In the genomic region with DNA sequence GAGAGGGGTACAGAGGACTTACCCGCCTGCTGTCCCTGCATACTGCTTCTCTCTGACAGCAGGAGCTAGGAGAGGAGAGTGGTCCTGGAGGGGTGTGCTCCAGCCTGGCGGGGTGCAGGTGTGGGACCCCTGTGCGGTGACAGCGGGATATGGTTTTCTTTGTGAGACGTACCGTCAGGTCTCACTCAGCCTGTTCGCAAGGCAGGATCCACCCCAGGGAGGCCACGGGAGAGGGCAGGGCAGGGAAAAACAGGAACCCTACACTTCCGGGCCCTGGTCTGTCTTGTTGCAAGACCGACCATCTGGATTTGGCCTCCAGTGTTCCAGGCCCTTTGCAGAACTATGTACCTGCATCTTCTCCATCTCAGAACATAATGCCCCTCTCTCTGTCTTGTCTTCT, we compare ENCODE assay signal across 27 mouse cellular contexts. TPM values are rescaled to one million over a fixed set of nuclear protein-coding genes. Genes with fewer than 3 reads are reported as not detected.
DNase-seq lines count a peak whose midpoint lies in the region; ATAC-seq and TF ChIP-seq lines count a peak whose summit lies in the region.
"Had no signal": no experiment of that assay in that cellular context is flagged by ENCODE, and none has a peak within 500 bp of the region (broad histone marks: within the 10 kb centered on the region; RNA-seq: fewer than 3 reads in every experiment).

No protein-coding gene starts in this region.

- no peaks in the 10 kb centered on the region for H3K4me1 ChIP-seq in embryonic facial prominence, embryonic 11.5 days (ENCODE audit: control insufficient read depth, insufficient read depth, low read length)
- peaks cover 55% of the 10 kb centered on the region for H3K4me1 ChIP-seq in embryonic facial prominence, embryonic 10.5 days
- H3K4me1 ChIP-seq in liver, embryonic 15.5 days (replicated peaks) = peaks cover 35% of the 10 kb centered on the region
- peaks cover 28% of the 10 kb centered on the region for H3K4me1 ChIP-seq in liver, embryonic 11.5 days (replicated peaks; ENCODE audit: control insufficient read depth, insufficient read depth, low read length)
- H3K4me1 ChIP-seq in small intestine, adult 2 months (ENCODE audit: control insufficient read depth, insufficient read depth, insufficient read length, low read length) = peaks cover 13% of the 10 kb centered on the region

- H3K27ac ChIP-seq in embryonic facial prominence, embryonic 11.5 days (replicated peaks; ENCODE audit: low read depth, low read length) = no peak overlapping the region
- no peak overlapping the region for H3K27ac ChIP-seq in embryonic facial prominence, embryonic 10.5 days (replicated peaks)
- no peak overlapping the region for H3K27ac ChIP-seq in liver, embryonic 15.5 days (replicated peaks)
- H3K27ac ChIP-seq in liver, embryonic 11.5 days (ENCODE audit: low read depth, low read length) = no peak overlapping the region
- no peak overlapping the region for H3K27ac ChIP-seq in small intestine, adult 2 months (ENCODE audit: insufficient read depth, low read depth, low read length)
- H3K27ac ChIP-seq: embryonic facial prominence, embryonic 12.5 days; forebrain, embryonic 15.5 days; heart, embryonic 15.5 days; hindbrain, embryonic 10.5 days; hindbrain, embryonic 14.5 days had no signal

- no peak for ATAC-seq in embryonic facial prominence, embryonic 11.5 days (replicated peaks; ENCODE audit: insufficient number of reproducible peaks, low FRiP score, low TSS enrichment, low read depth)
- ATAC-seq in liver, embryonic 15.5 days (ENCODE audit: insufficient read depth) = no peak
- no peak for ATAC-seq in liver, embryonic 11.5 days (replicated peaks; ENCODE audit: low FRiP score)
- peak; percentile 61 for ATAC-seq in granulocyte monocyte progenitor cell, adult 5-6 weeks (replicated peaks; ENCODE audit: poor library complexity, severe bottlenecking)
- ATAC-seq: CD4-positive, CD25-positive, alpha-beta regulatory T cell, adult 4 months; forebrain, embryonic 15.5 days had no signal

- no peaks in the 10 kb centered on the region for H3K9me3 ChIP-seq in embryonic facial prominence, embryonic 11.5 days (replicated peaks; ENCODE audit: control insufficient read depth, low read length)
- H3K9me3 ChIP-seq in embryonic facial prominence, embryonic 10.5 days = no peaks in the 10 kb centered on the region
- H3K9me3 ChIP-seq in liver, embryonic 15.5 days (replicated peaks) = no peaks in the 10 kb centered on the region
- H3K9me3 ChIP-seq in liver, embryonic 11.5 days (ENCODE audit: control insufficient read depth, low read length) = no peaks in the 10 kb centered on the region
- H3K9me3 ChIP-seq: embryonic facial prominence, embryonic 12.5 days; forebrain, embryonic 15.5 days; heart, embryonic 15.5 days; hindbrain, embryonic 10.5 days had no signal

- no peak overlapping the region for H3K4me2 ChIP-seq in embryonic facial prominence, embryonic 11.5 days (ENCODE audit: low read depth, low read length)
- H3K4me2 ChIP-seq in liver, embryonic 15.5 days = peak overlapping the region; percentile 13; the same call in 1 of the 2 replicates
- no peak overlapping the region for H3K4me2 ChIP-seq in liver, embryonic 11.5 days
- H3K4me2 ChIP-seq: embryonic facial prominence, embryonic 12.5 days; forebrain, embryonic 15.5 days; heart, embryonic 11.5 days; heart, embryonic 15.5 days; hindbrain, embryonic 14.5 days had no signal

- TF ChIP-seq POLR2A in small intestine, adult 2 months (IDR thresholded peaks at IDR 0.05; ENCODE audit: low read depth, low read length) = no peak

- 0 out of 2 replicates have a peak overlapping the region, but pooled peaks have one; percentile 15 for H3K9ac ChIP-seq in embryonic facial prominence, embryonic 11.5 days (replicated peaks; ENCODE audit: low read length)
- H3K9ac ChIP-seq in liver, embryonic 15.5 days = no peak overlapping the region
- H3K9ac ChIP-seq in liver, embryonic 11.5 days (ENCODE audit: low read depth, low read length) = no peak overlapping the region
- H3K9ac ChIP-seq: embryonic facial prominence, embryonic 12.5 days; forebrain, embryonic 15.5 days; heart, embryonic 15.5 days; hindbrain, embryonic 14.5 days had no signal

- no peaks in the 10 kb centered on the region for H3K36me3 ChIP-seq in embryonic facial prominence, embryonic 11.5 days (replicated peaks; ENCODE audit: control insufficient read depth, insufficient read depth, low read depth, low read length)
- H3K36me3 ChIP-seq in embryonic facial prominence, embryonic 10.5 days (replicated peaks) = no peaks in the 10 kb centered on the region
- H3K36me3 ChIP-seq in liver, embryonic 15.5 days (replicated peaks) = no peaks in the 10 kb centered on the region
- no peaks in the 10 kb centered on the region for H3K36me3 ChIP-seq in liver, embryonic 11.5 days (ENCODE audit: control insufficient read depth, insufficient read depth, low read length)
- peaks cover 22% of the 10 kb centered on the region; the same call in 1 of the 2 replicates for H3K36me3 ChIP-seq in small intestine, adult 2 months (ENCODE audit: control insufficient read depth, insufficient read depth, low read length)
- H3K36me3 ChIP-seq: embryonic facial prominence, embryonic 12.5 days; forebrain, embryonic 15.5 days; heart, embryonic 15.5 days; hindbrain, embryonic 10.5 days had no signal

- no peak for DNase-seq in embryonic facial prominence, embryonic 11.5 days (ENCODE audit: low spot score)
- no peak for DNase-seq in embryonic facial prominence, embryonic 10.5 days (ENCODE audit: low spot score)
- no peak for DNase-seq in liver, embryonic 11.5 days (ENCODE audit: low spot score)
- no peak for DNase-seq in kidney, adult 18-20 months
- DNase-seq: adrenal gland, postnatal 14 days; B cell, adult 2 months; cerebellum, adult 18-20 months; cerebellum, adult 9-11 months; cerebellum, postnatal 36 days; gastrocnemius, postnatal 36 days; heart, adult 18-20 months; heart, postnatal 14 days had no signal

- TF ChIP-seq CTCF in small intestine, adult 2 months (IDR thresholded peaks at IDR 0.05; ENCODE audit: extremely low read depth, insufficient read length, insufficient replicate concordance, low read depth, low read length) = no peak

- H3K27me3 ChIP-seq in embryonic facial prominence, embryonic 11.5 days (ENCODE audit: control insufficient read depth, insufficient read depth, low read length) = no peaks in the 10 kb centered on the region; the same call in 1 of the 2 replicates
- peaks cover 22% of the 10 kb centered on the region for H3K27me3 ChIP-seq in embryonic facial prominence, embryonic 10.5 days (replicated peaks; ENCODE audit: low read depth, poor library complexity, severe bottlenecking)
- no peaks in the 10 kb centered on the region for H3K27me3 ChIP-seq in liver, embryonic 15.5 days
- no peaks in the 10 kb centered on the region for H3K27me3 ChIP-seq in liver, embryonic 11.5 days (replicated peaks; ENCODE audit: control insufficient read depth, insufficient read depth, low read length)
- H3K27me3 ChIP-seq in small intestine, adult 2 months (ENCODE audit: control insufficient read depth, insufficient read depth, low read length) = no peaks in the 10 kb centered on the region
- H3K27me3 ChIP-seq: forebrain, embryonic 15.5 days; heart, embryonic 15.5 days had no signal

- WGBS in embryonic facial prominence, embryonic 11.5 days = 61% methylated on average over 10 of the region's 10 CpGs
- WGBS in embryonic facial prominence, embryonic 10.5 days = 67% methylated on average over 10 of the region's 10 CpGs
- WGBS in liver, embryonic 15.5 days (ENCODE audit: insufficient replicate concordance) = 40% methylated on average over 10 of the region's 10 CpGs
- 64% methylated on average over 10 of the region's 10 CpGs for WGBS in liver, embryonic 11.5 days
- WGBS in small intestine, adult 2 months = 84% methylated on average over 10 of the region's 10 CpGs

- no peak overlapping the region for H3K4me3 ChIP-seq in embryonic facial prominence, embryonic 11.5 days (ENCODE audit: low read depth, low read length)
- H3K4me3 ChIP-seq in embryonic facial prominence, embryonic 10.5 days = no peak overlapping the region
- H3K4me3 ChIP-seq in liver, embryonic 15.5 days (replicated peaks) = no peak overlapping the region
- no peak overlapping the region for H3K4me3 ChIP-seq in liver, embryonic 11.5 days (ENCODE audit: low read depth, low read length)
- peak overlapping the region; percentile 28; the same call in 1 of the 2 replicates for H3K4me3 ChIP-seq in small intestine, adult 2 months (ENCODE audit: low read depth, low read length)
- H3K4me3 ChIP-seq: embryonic facial prominence, embryonic 12.5 days; forebrain, embryonic 15.5 days; heart, embryonic 15.5 days; hindbrain, embryonic 10.5 days had no signal

RNA-seq across cellular contexts. Expression of a gene that starts 13.5 kb away (rescaled TPM):
- polyA plus RNA-seq in embryonic facial prominence, embryonic 11.5 days (2014; fragmentation: Nextera tagmentation; extraction: Ambion mirVana) = 0.13 and 0.29 TPM in 2 replicates
- 0.31 and 0.60 TPM in 2 replicates for polyA plus RNA-seq in embryonic facial prominence, embryonic 10.5 days (2016; fragmentation: Nextera tagmentation; extraction: Ambion mirVana)
- polyA plus RNA-seq in liver, embryonic 15.5 days (2015; fragmentation: Nextera tagmentation; extraction: Ambion mirVana) = 1.8 and 2.5 TPM in 2 replicates
- polyA plus RNA-seq in liver, embryonic 11.5 days (2014; fragmentation: Nextera tagmentation; extraction: Ambion mirVana) = 0.96 and 1.5 TPM in 2 replicates
- not detected in 2 replicates for total RNA-seq in granulocyte monocyte progenitor cell, adult 5-6 weeks (2014; fragmentation: Nextera tagmentation)
- not detected in 2 replicates for total RNA-seq in granulocyte monocyte progenitor cell, adult 5-6 weeks (2017)
- polyA plus RNA-seq in small intestine, adult 2 months (2012; rRNA removed) = 0.76 and 0.82 TPM in 2 replicates
- total RNA-seq: MEL had no signal
- polyA plus RNA-seq: heart, embryonic 11.5 days had no signal

RNA-seq across cellular contexts. Expression of a gene that starts 13.8 kb away (rescaled TPM):
- 1.1 TPM in 2 replicates for polyA plus RNA-seq in embryonic facial prominence, embryonic 11.5 days (2014; fragmentation: Nextera tagmentation; extraction: Ambion mirVana)
- 1.5 and 2.1 TPM in 2 replicates for polyA plus RNA-seq in embryonic facial prominence, embryonic 10.5 days (2016; fragmentation: Nextera tagmentation; extraction: Ambion mirVana)
- 1.7 and 2.6 TPM in 2 replicates for polyA plus RNA-seq in liver, embryonic 15.5 days (2015; fragmentation: Nextera tagmentation; extraction: Ambion mirVana)
- 2.5 and 3.6 TPM in 2 replicates for polyA plus RNA-seq in liver, embryonic 11.5 days (2014; fragmentation: Nextera tagmentation; extraction: Ambion mirVana)
- 0.41 TPM in 1 of 2 replicates, not detected in the other for total RNA-seq in granulocyte monocyte progenitor cell, adult 5-6 weeks (2014; fragmentation: Nextera tagmentation)
- 0.04 TPM in 1 of 2 replicates, not detected in the other for total RNA-seq in granulocyte monocyte progenitor cell, adult 5-6 weeks (2017)
- 16.2 and 19.0 TPM in 2 replicates for polyA plus RNA-seq in small intestine, adult 2 months (2012; rRNA removed)
- total RNA-seq: MEL had no signal

RNA-seq across cellular contexts. Expression of a gene that starts 23.2 kb away (rescaled TPM):
- polyA plus RNA-seq in embryonic facial prominence, embryonic 11.5 days (2014; fragmentation: Nextera tagmentation; extraction: Ambion mirVana) = not detected in 2 replicates
- not detected in 2 replicates for polyA plus RNA-seq in embryonic facial prominence, embryonic 10.5 days (2016; fragmentation: Nextera tagmentation; extraction: Ambion mirVana)
- polyA plus RNA-seq in liver, embryonic 15.5 days (2015; fragmentation: Nextera tagmentation; extraction: Ambion mirVana) = not detected in 2 replicates
- polyA plus RNA-seq in liver, embryonic 11.5 days (2014; fragmentation: Nextera tagmentation; extraction: Ambion mirVana) = not detected in 2 replicates
- not detected in 2 replicates for total RNA-seq in granulocyte monocyte progenitor cell, adult 5-6 weeks (2014; fragmentation: Nextera tagmentation)
- not detected in 2 replicates for total RNA-seq in granulocyte monocyte progenitor cell, adult 5-6 weeks (2017)
- polyA plus RNA-seq in small intestine, adult 2 months (2012; rRNA removed) = not detected in 2 replicates
- total RNA-seq: adrenal gland, adult 18-20 months; adrenal gland, postnatal 14 days; heart, adult 18-20 months; heart, postnatal 14 days; MEL had no signal
- polyA plus RNA-seq: embryonic facial prominence, embryonic 12.5 days; forebrain, embryonic 11.5 days; forebrain, embryonic 15.5 days; frontal cortex, adult 2 months; heart, embryonic 11.5 days; heart, embryonic 15.5 days; hindbrain, embryonic 10.5 days; hindbrain, embryonic 14.5 days had no signal

RNA-seq across cellular contexts. Expression of a gene that starts 35.7 kb away (rescaled TPM):
- polyA plus RNA-seq in embryonic facial prominence, embryonic 11.5 days (2014; fragmentation: Nextera tagmentation; extraction: Ambion mirVana) = 0.26 and 0.69 TPM in 2 replicates
- polyA plus RNA-seq in embryonic facial prominence, embryonic 10.5 days (2016; fragmentation: Nextera tagmentation; extraction: Ambion mirVana) = 0.55 and 0.67 TPM in 2 replicates
- polyA plus RNA-seq in liver, embryonic 15.5 days (2015; fragmentation: Nextera tagmentation; extraction: Ambion mirVana) = 13.9 and 14.5 TPM in 2 replicates
- polyA plus RNA-seq in liver, embryonic 11.5 days (2014; fragmentation: Nextera tagmentation; extraction: Ambion mirVana) = 43.0 and 51.7 TPM in 2 replicates
- total RNA-seq in granulocyte monocyte progenitor cell, adult 5-6 weeks (2014; fragmentation: Nextera tagmentation) = not detected in 2 replicates
- not detected in 2 replicates for total RNA-seq in granulocyte monocyte progenitor cell, adult 5-6 weeks (2017)
- polyA plus RNA-seq in small intestine, adult 2 months (2012; rRNA removed) = not detected in 2 replicates
- total RNA-seq: adrenal gland, adult 18-20 months; gastrocnemius, adult 18-20 months; gastrocnemius, postnatal 36 days; heart, adult 18-20 months; heart, postnatal 14 days; MEL had no signal
- polyA plus RNA-seq: CD4-positive, CD25-positive, alpha-beta regulatory T cell, adult 4 months; heart, embryonic 15.5 days had no signal

RNA-seq across cellular contexts. Expression of a gene that starts 49.1 kb away (rescaled TPM):
- polyA plus RNA-seq in embryonic facial prominence, embryonic 11.5 days (2014; fragmentation: Nextera tagmentation; extraction: Ambion mirVana) = not detected in 2 replicates
- not detected in 2 replicates for polyA plus RNA-seq in embryonic facial prominence, embryonic 10.5 days (2016; fragmentation: Nextera tagmentation; extraction: Ambion mirVana)
- polyA plus RNA-seq in liver, embryonic 15.5 days (2015; fragmentation: Nextera tagmentation; extraction: Ambion mirVana) = not detected in 2 replicates
- not detected in 2 replicates for polyA plus RNA-seq in liver, embryonic 11.5 days (2014; fragmentation: Nextera tagmentation; extraction: Ambion mirVana)
- not detected in 2 replicates for total RNA-seq in granulocyte monocyte progenitor cell, adult 5-6 weeks (2014; fragmentation: Nextera tagmentation)
- total RNA-seq in granulocyte monocyte progenitor cell, adult 5-6 weeks (2017) = not detected in 2 replicates
- not detected in 2 replicates for polyA plus RNA-seq in small intestine, adult 2 months (2012; rRNA removed)
- total RNA-seq: adrenal gland, adult 18-20 months; adrenal gland, postnatal 14 days; gastrocnemius, adult 18-20 months; gastrocnemius, postnatal 36 days; heart, adult 18-20 months; heart, postnatal 14 days; MEL had no signal
- polyA plus RNA-seq: CD4-positive, CD25-positive, alpha-beta regulatory T cell, adult 4 months; embryonic facial prominence, embryonic 12.5 days; forebrain, embryonic 11.5 days; forebrain, embryonic 15.5 days; frontal cortex, adult 2 months; heart, embryonic 11.5 days; hindbrain, embryonic 10.5 days; hindbrain, embryonic 14.5 days had no signal
